Comparison of ENCODE assay signal across 7 mouse cellular contexts in genomic region chr7:114817291-114817806, GRCm38 (mm10).
DNase-seq lines count a peak whose midpoint lies in the region; ATAC-seq and TF ChIP-seq lines count a peak whose summit lies in the region.

No protein-coding gene starts in this region.

- H3K27ac ChIP-seq in intestine, postnatal 0 days (ENCODE audit: low read depth, low read length) = no peak overlapping the region
- no peak overlapping the region for H3K27ac ChIP-seq in midbrain, embryonic 12.5 days (replicated peaks)
- H3K27ac ChIP-seq in small intestine, adult 2 months (ENCODE audit: insufficient read depth, low read depth, low read length) = no peak overlapping the region

- no peak overlapping the region for H3K4me3 ChIP-seq in intestine, postnatal 0 days (ENCODE audit: low read depth, low read length)
- no peak overlapping the region for H3K4me3 ChIP-seq in midbrain, embryonic 12.5 days
- no peak overlapping the region for H3K4me3 ChIP-seq in small intestine, adult 2 months (ENCODE audit: low read depth, low read length)

- TF ChIP-seq CTCF in intestine, postnatal 0 days (IDR thresholded peaks at IDR 0.05; ENCODE audit: low read depth) = peak; percentile 98
- TF ChIP-seq CTCF in small intestine, adult 2 months (IDR thresholded peaks at IDR 0.05; ENCODE audit: extremely low read depth, insufficient read length, insufficient replicate concordance, low read depth, low read length) = peak; percentile 97

- peak; percentile 90 for DNase-seq in adrenal gland, adult 2 months
- DNase-seq in embryo, embryonic 11.5 days (ENCODE audit: low read depth, low spot score) = peak; percentile 78
- peak; percentile 78 to 84 for DNase-seq in gastrocnemius, postnatal 4 days (ENCODE audit: low spot score in 2 of 2)
- DNase-seq in left cerebral cortex, postnatal 36 days (ENCODE audit: low spot score in 2 of 2) = peak; percentile 78 to 80

- H3K9me3 ChIP-seq in intestine, postnatal 0 days (ENCODE audit: control insufficient read depth) = no peaks in the 10 kb centered on the region
- H3K9me3 ChIP-seq in midbrain, embryonic 12.5 days = no peaks in the 10 kb centered on the region

- no peaks in the 10 kb centered on the region for H3K36me3 ChIP-seq in intestine, postnatal 0 days (ENCODE audit: control insufficient read depth, insufficient read depth)
- no peaks in the 10 kb centered on the region for H3K36me3 ChIP-seq in midbrain, embryonic 12.5 days
- no peaks in the 10 kb centered on the region for H3K36me3 ChIP-seq in small intestine, adult 2 months (ENCODE audit: control insufficient read depth, insufficient read depth, low read length)

- TF ChIP-seq POLR2A in small intestine, adult 2 months (IDR thresholded peaks at IDR 0.05; ENCODE audit: low read depth, low read length) = no peak

- H3K9ac ChIP-seq in intestine, postnatal 0 days (ENCODE audit: low read depth, low read length) = no peak overlapping the region
- H3K9ac ChIP-seq in midbrain, embryonic 12.5 days (replicated peaks) = no peak overlapping the region

- WGBS in intestine, postnatal 0 days = 15% methylated on average over 6 of the region's 6 CpGs
- 8% methylated on average over 6 of the region's 6 CpGs for WGBS in midbrain, embryonic 12.5 days
- WGBS in small intestine, adult 2 months = 19% methylated on average over 6 of the region's 6 CpGs

- H3K27me3 ChIP-seq in intestine, postnatal 0 days (replicated peaks; ENCODE audit: control insufficient read depth, insufficient read depth, low read length) = 0 out of 2 replicates have a peak, but pooled peaks cover 2% of the 10 kb centered on the region
- H3K27me3 ChIP-seq in midbrain, embryonic 12.5 days = peaks cover 4% of the 10 kb centered on the region; the same call in 1 of the 2 replicates
- H3K27me3 ChIP-seq in small intestine, adult 2 months (ENCODE audit: control insufficient read depth, insufficient read depth, low read length) = no peaks in the 10 kb centered on the region

- ATAC-seq in intestine, postnatal 0 days = peak; percentile 70
- ATAC-seq in midbrain, embryonic 12.5 days (ENCODE audit: low FRiP score, low read depth) = peak; percentile 90

- H3K4me1 ChIP-seq in intestine, postnatal 0 days (replicated peaks; ENCODE audit: control insufficient read depth, insufficient read depth, low read length) = no peaks in the 10 kb centered on the region
- no peaks in the 10 kb centered on the region for H3K4me1 ChIP-seq in midbrain, embryonic 12.5 days
- no peaks in the 10 kb centered on the region for H3K4me1 ChIP-seq in small intestine, adult 2 months (ENCODE audit: control insufficient read depth, insufficient read depth, insufficient read length, low read length)

- intact Hi-C loops in left cerebral cortex, postnatal 36 days (cut with DNase I) = loop anchor here (2.0 to 10.0 kb wide), 4 partner anchors 85 to 543 kb away; partner anchors contain the start of gene Psma1

- H3K4me2 ChIP-seq in intestine, postnatal 0 days (replicated peaks; ENCODE audit: low read depth) = no peak overlapping the region
- no peak overlapping the region for H3K4me2 ChIP-seq in midbrain, embryonic 12.5 days (replicated peaks)
